Mouse (Mus musculus) kidney, adult 11 months (tissue): Measurements from ENCODE around the gene Gmpr.
A peak's percentile ranks its signal among the peaks of the same experiment; 100 is the strongest.

Experiments
- DNase-seq: peaks from one replicate; pipeline ENCODE4 v3.0.0; 2022

The Gmpr gene

DNA sequence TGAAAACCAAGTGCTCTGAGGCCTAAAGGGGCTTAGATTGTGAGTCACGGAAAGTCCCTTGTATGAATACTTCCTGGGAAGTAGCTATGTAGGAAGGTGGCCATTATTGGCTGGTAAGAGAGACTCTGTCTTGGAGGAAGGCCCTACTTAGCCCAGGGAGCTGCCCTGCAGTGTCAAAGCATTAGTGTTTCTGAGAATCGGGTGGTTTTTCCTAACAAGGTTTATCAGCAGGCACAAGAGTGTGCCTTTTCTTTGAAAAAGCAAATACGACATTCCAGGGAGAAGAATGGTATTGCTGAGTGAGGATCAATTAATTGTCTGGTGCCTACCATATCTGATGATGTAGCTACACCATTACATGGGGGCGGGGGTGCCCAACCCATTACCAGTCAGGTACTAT, 39.7 kb downstream of the Gmpr start:
- no peak for DNase-seq

DNA sequence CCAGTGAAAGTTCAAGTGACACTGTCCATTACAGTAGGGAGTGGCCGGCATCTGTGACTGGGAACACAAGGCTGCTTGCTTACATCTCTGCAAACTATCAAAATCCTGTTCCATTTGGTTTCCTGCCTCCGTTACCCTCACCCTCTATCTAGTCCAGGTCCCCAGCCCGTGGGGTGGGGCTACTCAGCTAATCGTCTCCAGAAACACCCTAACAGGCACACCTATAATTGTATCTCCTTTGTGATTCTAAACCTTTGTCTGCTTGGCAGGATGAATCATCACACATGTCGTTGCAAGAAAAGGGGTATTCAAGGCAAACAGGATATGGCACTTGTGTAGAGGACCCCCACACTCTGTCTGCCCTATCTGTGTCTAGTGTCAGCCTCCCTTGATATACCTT, 40.3 kb downstream of the Gmpr start:
- no peak for DNase-seq

DNA sequence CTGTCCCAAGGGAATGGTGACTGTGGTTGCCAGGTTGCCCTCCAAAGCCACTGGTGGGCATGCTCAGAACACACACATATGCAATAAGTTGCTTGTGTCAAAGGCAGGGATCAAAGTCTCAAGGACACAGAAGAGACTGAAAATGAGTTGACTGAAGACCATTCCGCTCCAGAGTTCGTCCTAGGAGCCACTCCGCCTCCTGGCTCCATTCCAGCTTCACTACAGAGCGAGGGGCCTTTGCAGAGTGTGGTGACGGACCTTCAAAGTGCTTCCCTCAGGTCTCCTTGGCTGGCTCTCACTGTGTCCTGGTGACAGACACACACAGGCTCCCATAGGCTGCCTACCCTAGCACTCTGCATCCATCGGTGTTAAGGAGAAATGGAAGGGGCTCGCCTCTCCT, 46.4 kb downstream of the Gmpr start:
- peak; percentile 58 for DNase-seq

- DNase-seq = no peak
Observed at GRCm38 (mm10) chr13:45558367-45558766, 51.1 kb downstream of the Gmpr start.

- DNase-seq = no peak
Observed at GRCm38 (mm10) chr13:45559258-45559657, 52.0 kb downstream of the Gmpr start.

- DNase-seq = no peak
Observed at GRCm38 (mm10) chr13:45560543-45560942, 53.3 kb downstream of the Gmpr start.

GRCm38 (mm10) chr13:45562011-45562410, 54.8 kb downstream of the Gmpr start:
- DNase-seq = no peak

- DNase-seq = no peak
Observed at GRCm38 (mm10) chr13:45564946-45565345, 57.7 kb downstream of the Gmpr start.

DNA sequence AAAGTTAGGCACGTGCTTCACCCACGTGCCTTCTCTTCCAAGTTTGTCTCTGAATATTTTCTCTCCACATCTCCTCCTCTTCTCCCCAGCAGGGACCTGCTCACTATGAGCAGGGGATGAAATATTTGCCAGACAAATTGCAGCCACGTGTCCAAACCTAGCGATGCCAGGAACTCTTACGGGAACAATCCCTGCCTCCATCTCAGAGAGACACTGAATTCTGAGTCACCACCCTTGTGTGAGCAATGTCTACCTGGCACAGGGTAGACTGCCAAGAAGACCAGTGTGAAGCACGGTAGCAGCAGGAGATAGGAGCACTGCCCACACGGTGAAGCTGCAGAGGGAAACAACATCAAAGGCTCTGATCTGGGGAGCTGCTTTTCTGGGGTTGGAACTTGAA, 62.7 kb downstream of the Gmpr start:
- DNase-seq = no peak

GRCm38 (mm10) chr13:45571795-45572262, 64.6 kb downstream of the Gmpr start:
- DNase-seq = peak; percentile 76

DNA sequence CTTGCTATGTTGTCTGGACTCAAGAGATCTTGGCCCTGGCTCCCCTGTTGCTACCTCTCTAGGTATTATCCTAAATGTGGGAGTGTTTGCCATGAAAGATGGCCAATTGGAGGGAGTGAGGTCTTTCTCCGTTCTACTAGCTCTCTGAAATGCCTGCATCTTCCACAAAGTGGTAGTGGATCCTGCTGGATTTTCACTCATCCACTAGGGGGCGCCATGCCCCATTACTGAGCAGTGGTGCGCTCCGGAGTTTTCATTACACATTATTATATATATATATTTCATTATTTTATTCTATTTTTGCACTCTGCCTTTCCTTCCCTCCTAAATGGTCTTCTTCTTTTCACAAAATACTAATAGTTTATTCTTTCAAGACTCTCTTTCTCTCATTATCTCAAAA, 65.5 kb downstream of the Gmpr start:
- no peak for DNase-seq

DNA sequence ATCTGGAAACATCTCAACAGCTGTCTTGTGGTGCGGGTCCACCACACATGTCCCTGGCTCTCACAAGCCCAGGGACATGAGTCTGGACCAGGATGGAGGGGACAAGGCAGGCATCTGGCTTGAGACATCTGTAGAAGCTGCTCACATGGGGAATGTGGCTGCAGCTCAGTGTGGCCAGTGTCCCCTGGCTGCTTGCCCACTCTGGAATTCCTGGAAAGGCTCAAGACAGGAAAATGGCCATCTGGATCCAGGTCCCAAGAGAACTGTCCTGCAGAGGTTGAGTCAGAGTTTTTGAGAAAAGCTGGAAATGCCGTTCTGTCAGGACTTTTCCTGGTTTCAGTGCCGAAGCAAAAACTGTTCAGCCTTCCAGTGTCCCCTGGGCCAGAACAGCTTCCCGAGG, 68.9 kb downstream of the Gmpr start:
- peak; percentile 80 for DNase-seq

- no peak for DNase-seq
Observed at GRCm38 (mm10) chr13:45577366-45577765, 70.1 kb downstream of the Gmpr start.

- peak; percentile 66 for DNase-seq
Observed at GRCm38 (mm10) chr13:45577784-45578183, 70.5 kb downstream of the Gmpr start.

DNA sequence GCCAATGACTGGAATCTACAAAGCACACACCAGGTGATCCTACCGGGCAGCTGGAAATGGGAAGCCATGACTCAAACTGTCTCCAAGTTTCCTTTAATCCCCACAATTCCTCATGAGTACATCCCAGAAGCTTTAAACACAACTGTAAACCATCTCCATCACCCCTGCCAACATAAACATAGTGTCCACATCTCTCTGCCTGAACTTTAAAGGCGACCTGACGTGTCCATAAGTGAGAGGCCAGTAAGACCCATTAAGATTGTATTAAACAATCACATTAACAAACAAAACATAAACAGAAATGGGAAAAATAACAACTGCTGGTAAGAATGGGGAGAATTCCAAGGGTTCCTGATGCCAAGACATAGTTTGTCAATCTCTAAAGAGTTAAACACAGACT, 72.5 kb downstream of the Gmpr start:
- DNase-seq = no peak

- no peak for DNase-seq
Observed at GRCm38 (mm10) chr13:45582294-45582693, 75.0 kb downstream of the Gmpr start.

GRCm38 (mm10) chr13:45583061-45583460, 75.8 kb downstream of the Gmpr start:
- DNase-seq = no peak

GRCm38 (mm10) chr13:45590898-45591297, 83.7 kb downstream of the Gmpr start:
- DNase-seq = no peak

- no peak for DNase-seq
Observed at GRCm38 (mm10) chr13:45593914-45594313, 86.7 kb downstream of the Gmpr start.

DNA sequence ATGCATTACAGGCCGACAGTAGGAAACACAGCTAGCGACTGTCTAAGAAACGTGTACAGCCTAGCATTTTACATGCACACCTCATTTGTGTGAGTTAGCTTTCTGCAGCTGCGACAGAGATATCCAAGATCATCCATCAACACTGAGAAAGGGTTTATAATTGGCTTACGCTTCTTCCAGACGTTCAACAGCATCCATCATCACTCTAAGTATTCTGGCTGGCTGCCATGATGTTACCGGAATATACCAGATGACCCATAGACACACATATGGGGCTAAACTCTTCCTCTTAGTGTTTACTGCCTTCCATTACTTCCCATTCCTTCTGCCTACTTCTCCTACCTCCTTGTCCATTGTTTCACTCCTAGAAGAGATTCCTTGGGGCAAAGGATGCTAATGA, 88.2 kb downstream of the Gmpr start:
- no peak for DNase-seq

GRCm38 (mm10) chr13:45599831-45600230, 92.6 kb downstream of the Gmpr start:
- no peak for DNase-seq

- no peak for DNase-seq
Observed at GRCm38 (mm10) chr13:45600443-45600842, 93.2 kb downstream of the Gmpr start.
